Mouse (Mus musculus) adrenal gland, postnatal 25 days (tissue): ENCODE measurements around the gene Afmid. TPM values are rescaled to one million over a fixed set of nuclear protein-coding genes. Genes with fewer than 3 reads are reported as not detected.
"Not testable (repeated sequence)": the region's sequence is repeated elsewhere in the genome, so short reads cannot be mapped to it uniquely, and the experiment has no call there.

Experiments
- DNase-seq: peaks from one replicate; pipeline ENCODE4 v3.0.0; 2021; ENCODE audit warnings: mixed read lengths
- total RNA-seq: library from RNA; stranded (reverse); gene quantifications from 2 replicates; pipeline ENCODE4 v1.2.3, GENCODE M21; 2021

Afmid gene
- total RNA-seq, 1 experiment from 2014 or later = 10.1 TPM

DNA sequence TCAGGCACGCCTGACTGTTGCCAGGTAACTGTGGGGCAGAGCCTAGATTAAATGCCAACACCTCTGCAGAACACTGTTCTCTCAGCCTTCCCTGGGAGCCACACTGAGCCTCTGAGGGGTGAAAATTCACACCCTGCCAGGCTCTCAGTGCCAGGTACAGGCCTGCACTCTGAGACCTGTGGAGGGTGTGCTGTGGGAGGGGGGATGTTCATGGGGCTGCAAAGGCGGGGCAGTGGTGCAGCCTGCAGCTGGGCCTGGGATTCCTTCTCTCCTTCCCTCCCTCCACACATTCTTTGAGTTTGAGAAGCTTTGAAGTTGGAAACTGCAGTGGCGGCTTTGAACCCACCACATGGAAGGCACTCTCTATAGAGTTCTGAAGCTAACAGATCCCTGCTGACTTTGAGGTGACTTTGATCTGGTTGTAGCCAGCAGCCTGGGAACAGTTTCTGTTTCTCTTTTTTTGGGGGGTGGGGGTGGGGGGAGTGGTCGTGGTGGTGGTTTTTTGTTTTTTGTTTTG lies 31.6 kb upstream of the Afmid start:
- DNase-seq = no peak

DNA sequence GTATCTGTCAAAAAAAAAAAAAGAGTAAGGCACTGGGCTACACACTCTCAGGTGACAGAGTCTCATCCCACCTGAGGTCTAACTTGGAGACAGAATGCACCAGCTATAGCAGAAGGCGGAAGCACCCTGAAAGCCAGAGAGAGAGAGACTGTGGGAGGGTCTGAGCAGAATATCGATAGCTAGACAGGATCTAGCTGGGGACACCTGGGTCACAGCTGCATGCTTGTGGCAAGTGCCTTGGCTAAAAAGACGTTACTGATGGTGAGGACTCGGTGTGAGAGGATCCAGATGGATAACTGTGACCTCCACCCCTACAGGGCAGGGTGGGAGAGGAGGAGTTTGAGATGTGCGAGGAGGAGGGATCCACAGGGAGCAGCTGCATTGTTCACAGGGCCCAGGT lies 28.8 kb upstream of the Afmid start:
- no peak for DNase-seq

DNA sequence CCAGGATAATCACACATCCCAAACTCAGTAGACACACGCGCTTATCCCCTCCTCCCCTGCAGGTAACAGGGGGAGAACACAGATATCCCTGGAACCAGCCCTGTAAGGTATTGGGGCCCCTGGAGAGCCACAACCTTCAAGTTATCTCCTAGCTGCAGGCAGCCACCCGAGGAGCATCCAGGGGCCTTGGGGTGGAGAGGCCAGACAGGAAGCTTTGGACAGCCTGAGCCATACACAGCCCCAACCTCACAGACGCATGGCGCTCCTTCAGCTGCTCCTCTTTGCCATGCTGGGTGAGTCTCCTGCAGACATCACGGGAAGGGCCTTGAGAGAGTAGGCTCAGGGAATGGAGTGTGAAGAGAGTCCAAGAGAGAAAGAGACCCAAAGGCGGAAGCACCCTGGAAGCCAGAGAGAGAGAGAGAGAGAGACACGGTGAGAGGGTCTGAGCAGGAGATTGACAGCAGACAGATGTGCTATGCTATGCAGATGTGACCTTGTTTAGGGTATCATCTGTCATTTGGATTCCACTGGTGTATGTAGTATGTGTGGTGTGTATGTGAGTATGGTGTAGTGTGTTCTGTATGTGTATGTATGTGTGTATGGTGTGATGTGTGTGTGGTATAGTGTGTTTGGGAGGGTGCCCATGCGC lies 28.1 kb upstream of the Afmid start, which contains the start of gene 6030468B19Rik:
TSS of gene 6030468B19Rik (plus strand) at position 150 of the 649 bp plus-strand sequence.
- no peak for DNase-seq

DNA sequence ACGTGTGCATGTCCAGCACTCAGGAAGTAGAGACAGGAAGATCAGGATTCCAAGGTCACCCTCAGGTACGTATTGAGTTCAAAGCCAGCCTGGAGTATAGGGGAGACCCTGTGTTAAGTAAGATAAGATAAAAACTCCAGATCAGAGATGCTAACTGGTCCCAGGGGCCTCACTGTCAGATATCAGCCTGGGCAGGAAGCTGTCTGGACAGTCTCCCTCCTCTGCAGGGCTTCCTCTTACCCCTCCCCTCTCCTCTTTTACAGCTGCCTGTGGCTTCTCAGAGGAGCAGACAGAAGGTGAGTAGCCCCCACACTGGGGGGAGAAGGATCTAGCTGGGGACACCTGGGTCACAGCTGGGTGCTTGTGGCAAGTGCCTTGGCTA lies 27.6 kb upstream of the Afmid start:
- no peak for DNase-seq

DNA sequence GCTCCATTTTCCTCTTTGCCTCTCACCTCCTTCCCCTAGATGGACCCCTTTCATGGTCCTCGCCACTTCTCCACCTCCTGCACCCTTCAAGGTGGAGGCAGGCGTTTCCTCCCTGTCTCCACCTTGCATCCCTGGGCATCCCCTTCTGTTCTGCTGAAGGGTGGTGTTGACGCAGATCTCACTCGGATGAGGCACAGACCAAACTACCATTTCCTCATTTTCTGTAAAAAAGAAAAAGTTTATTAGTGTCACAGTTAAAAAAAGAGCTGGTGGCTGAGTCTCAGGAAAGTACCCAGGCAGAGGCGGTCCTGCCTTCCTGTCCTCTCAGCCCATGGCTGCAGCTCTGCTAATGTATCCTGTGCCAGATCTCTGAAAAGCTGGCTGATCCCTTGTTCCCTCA lies 26.6 kb upstream of the Afmid start:
- DNase-seq = no peak

DNA sequence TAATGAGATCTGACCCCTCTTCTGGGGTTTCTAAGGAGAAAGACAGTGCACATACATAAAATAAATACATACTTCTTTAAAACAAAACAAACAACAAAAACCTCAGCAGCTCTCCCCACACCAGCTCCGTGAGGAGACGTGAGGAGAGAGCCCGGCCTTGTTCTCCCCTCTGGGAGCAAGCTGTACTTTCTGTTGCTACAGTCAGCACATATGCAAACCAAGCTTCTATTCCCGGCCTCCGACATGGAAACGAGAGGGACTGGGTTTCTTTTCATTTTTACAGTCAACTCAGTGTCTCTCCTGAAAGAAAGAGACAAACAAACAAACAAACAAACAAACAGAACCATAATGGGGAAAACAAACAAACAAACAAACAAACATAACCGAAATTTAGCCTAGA lies 25.7 kb upstream of the Afmid start:
- DNase-seq = no peak

DNA sequence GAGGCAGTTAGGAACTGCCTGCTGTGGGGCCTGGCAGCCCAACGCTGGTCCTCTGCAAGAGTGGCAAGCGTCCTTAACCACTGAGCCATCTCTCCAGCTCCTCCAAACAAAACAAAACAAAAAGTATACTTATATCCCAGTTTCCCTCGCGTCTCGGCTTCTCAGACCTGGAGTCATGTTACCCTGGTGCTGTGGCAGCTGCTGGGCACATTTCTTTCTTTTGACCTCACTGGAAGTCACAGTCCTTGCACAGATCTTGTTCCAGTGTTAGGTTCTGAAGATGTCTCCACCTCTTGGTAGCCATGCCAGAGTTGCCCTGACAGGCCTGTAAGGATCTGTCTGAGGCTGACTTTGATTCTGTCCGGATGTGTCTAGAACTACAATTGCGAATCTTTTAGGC lies 24.1 kb upstream of the Afmid start:
- no peak for DNase-seq

DNA sequence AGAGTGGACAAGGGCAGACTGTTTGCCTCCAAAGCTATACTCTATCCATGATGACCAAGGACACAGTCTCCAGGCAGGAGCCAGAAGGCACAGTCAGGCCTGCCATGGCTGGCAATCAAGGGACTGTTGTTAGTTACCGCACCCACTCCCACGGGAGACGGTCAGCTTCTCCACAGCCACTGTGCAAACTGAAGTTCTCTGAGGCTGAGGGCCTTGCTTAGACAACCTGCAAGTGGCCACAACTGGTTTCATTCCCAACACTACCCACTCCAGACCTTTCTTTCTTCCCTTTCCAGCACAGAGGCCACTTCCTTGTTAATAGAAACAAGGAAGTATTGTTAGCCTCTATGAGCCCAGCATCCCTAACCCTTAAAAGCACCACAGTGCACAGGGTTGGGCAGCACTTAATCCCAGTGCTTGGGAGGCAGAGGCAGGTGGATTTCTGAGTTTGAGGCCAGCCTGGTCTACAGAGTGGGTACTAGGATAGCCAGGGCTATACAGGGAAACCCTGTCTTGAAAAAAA lies 22.5 kb upstream of the Afmid start:
- no peak for DNase-seq

DNA sequence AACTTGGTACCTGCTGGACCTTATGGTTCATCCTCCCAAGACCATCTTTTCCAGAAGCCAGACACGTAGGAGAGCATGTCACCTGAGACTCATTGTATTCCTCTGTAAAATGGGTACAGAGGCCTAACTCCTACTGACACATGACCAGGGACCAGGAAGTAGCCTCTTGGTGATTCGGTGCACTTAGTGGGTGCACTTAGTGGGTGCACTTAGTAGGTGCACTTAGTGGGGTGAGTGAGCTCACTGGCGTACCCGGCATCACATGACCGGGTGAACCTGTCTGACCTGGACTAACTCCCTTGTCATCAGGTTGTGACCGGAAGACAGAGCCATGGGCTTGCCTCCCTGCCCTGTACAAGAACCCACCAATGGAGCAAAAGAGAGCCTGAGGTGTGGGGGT lies 18.9 kb upstream of the Afmid start:
- DNase-seq = no peak

DNA sequence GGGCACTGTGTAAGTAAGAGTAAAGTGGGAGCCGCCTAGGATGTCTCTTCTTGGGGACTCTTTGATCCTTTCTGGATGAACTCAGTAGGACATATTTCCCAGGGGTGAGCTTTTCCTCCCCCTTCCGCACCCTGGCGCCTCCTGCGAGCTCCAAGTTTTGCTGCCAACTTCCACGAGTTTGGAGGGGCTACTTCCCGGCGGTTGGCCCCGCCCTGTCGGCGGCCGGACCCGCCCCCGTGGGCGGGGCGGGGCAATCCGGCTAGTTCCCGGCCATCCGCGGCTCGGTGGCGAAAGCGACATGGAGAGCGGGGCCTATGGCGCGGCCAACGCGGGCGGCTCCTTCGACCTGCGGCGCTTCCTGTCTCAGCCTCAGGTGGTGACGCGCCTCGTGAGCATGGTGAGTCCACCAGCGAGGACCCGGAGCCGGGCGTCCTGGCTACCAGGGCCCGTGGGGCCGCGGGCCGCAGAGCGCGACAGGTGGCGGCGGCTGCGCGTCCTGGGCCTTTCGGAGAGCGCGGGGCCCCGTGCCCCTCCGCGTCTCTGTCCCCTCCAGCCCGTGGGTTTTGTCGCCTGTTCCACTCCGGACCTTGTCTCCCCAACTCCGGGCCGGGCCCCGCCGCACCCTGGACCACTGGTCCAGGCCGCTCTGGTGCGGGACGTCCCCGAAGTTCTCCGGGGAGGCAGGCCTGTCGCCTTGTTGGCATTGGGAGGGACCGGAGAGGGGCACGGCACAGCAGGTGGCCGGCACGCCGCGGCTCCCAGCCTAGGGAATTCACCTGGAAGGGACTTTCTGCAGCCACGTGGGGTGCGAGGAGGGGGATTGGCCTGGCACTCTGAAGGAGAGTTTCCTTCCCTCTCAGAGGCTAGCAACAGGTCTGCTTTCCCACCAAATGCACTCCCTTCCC lies 16.1 kb upstream of the Afmid start, which contains the start of the genes Gm20708 and Syngr2:
TSS of gene Gm20708 (plus strand) at position 262 of the 905 bp plus-strand sequence.
TSS of gene Syngr2 (plus strand) at position 262 of the 905 bp plus-strand sequence.
- DNase-seq = peak; percentile 79

DNA sequence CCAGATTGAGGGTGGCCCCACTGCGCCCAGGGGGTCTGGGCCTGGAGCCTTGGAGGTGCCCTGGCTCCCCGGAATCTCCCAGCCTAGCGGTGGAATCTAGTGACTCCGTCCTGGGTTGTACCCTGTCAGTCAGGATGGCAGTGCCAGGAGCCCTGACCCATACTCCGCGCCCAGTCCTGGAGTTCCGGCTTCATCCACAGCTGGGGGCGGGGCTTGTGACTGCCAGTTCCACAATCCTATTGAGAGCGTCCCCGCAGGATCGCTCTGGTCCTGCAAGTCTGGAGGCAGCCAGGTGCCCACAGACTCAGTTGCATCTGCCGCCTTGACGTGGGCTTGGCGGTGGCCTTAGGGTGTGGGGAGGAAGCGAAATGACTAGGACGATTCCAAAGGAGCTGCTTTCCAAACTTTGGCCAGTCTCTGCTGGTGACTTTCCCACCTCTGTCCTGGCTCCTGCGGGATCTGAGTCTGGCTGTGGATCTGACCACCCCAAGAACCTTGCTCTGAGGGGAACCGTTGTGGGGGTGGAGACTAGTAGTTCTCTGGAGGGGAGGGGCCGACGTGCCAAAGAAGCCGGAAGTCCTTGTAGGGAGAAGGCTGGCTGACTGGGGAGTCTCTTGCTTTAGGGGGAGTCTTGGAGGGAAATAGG lies 15.2 kb upstream of the Afmid start:
- peak; percentile 93 for DNase-seq

DNA sequence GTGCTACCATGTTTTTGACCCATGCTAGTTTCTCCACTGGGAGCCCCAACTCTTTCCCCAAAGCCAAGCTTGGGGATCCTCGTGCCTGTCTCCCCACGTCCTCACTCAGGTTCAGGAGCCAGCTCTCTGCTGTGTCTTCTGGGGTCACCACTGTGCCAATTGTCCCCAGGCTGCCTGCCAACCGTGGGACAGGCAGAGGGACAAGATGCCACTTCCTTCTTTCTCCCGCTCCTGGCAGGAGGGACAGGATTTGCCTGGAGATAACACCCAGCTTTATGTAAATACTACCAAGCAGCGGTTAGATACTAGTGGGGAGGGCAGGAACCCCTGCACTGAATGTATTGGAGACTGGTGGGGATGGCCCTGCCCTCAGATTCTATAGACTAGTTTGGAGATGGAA lies 11.9 kb upstream of the Afmid start:
- no peak for DNase-seq

DNA sequence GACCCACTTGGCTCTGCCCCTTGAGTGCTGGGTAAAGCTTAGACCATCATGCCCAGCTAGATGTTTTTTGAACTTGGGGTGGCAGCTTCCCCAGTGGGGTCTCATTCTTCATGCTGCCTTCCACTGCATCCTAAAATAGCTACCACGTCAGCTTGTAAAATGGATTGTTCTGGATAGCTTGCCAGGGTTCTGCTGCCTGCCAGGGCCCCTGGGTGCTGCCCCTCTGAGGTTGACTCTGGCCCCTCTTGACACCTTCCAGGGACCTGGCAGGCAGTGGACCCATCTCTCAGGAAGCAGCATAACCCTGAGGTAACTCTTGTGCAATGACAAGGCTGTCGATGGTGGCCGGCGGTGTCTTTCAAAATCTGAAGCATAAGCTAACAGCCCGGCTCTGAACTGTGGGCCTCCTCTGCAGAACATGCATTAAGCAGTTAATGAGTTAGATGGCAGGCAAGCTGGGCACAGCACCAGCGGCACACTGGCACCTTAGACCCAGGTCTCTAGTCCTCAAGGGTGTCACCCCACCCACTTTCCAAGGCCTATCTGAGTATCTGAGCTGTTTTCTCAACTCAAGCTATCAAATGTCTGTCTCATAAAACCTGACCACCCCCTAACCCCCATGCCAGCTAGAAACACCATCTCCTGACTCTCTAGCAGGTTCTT lies 10.9 kb upstream of the Afmid start:
- no peak for DNase-seq

DNA sequence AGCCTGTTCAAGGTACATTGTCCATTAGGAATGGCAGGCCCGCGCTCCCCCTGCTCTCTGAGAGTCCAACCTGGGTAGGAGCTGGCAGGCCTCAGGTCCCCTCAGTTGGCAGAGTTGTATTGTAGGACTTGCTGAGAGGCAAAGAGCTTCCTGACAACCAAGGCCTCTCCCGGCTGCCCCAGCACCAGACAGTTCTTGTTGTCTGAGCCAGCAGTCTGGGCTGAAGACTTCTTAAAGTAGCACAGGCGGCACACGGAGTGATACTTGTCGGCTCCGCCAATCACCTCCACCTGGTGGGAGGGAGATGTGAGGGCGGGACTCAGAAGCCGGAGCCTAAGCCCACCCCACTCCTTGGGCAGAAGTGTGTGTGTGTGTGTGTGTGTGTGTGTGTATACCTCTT lies 9.9 kb upstream of the Afmid start:
- not testable (repeated sequence) for DNase-seq

DNA sequence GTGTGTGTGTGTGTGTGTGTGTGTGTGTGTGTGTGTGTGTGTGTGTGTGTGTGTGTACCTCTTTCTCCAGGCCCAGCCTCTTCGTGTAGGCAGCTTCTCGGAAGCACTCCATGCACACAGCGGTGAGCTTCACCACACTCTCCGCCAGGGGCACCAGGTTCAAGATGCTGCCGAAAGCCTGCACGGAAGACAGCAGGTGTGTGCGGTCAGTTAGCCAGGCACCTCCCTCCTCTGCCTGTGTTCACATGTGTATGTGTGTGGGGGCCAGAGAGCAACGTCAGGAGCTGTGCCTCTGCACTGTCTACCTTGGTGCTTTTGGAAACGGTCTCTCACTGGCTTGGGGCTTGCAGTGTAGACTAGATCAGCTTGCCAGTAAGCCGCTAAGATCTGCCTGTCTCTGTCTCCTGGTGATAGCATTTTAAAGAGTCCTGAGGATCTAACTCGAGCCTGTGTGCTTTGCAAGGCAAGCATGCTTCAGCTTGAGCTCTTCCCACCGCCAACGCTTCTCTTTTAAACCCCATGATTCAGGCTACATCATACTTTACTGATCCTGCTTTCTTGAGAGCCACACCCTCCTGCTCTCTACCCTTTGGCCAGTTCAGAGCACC lies 9.2 kb upstream of the Afmid start:
- DNase-seq = no peak

DNA sequence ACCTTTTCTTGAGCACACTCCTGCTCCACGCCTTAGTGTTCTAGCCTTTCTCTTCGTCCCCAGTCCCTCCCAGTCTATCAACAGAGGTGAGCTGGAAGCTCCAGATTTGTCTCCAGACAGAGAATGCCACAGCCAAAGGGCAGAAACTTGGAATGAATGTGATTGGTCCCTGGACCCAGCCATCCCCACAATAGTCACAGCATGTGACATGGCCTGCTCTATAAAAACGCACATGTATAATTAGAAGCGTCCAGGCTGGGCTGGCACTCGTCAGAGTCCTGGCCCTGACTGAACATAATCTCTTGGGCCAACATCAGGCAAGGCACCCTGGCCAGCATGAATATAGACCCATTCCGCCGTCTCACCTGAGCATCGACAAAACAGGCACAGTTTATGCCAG lies 6.6 kb upstream of the Afmid start:
- no peak for DNase-seq

DNA sequence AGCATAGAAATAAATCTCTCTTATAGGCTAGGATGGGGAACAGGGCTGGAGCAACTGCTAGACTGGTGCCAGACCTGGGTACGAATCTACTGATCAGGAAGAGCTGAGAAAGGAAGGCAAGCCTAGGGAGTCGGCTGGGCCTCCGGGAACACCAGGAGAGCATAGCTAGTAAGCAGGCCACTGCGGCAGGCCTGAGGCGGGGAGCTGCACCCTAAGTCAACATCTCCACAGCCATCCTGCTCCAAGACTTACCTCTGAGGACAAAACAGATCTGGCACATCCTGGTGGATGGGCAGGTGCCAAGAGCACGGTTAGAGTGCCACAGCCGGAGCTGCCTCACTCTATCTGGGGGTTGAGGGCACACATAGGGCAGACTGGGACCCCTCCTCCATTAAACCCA lies 5.6 kb upstream of the Afmid start:
- DNase-seq = no peak

DNA sequence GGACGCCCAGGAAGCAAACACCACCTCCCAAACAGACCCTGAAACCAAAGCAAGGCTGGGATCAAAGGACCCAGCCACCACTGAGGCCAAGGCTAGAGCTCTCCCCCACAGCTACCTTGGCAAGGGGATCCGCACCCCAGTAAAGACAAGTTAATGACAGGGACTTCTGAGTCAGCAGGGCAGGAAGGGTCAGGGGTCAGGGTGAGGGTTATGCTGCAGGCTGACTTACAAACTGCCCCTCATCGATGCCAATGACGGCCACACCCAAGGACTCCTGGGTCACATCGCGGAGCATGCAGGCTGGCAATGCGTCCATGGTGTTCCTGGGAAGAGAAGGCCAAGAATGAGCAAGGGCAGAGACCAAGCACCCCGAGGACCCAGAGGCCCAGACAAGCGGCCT lies 3.9 kb upstream of the Afmid start:
- peak; percentile 22 for DNase-seq

DNA sequence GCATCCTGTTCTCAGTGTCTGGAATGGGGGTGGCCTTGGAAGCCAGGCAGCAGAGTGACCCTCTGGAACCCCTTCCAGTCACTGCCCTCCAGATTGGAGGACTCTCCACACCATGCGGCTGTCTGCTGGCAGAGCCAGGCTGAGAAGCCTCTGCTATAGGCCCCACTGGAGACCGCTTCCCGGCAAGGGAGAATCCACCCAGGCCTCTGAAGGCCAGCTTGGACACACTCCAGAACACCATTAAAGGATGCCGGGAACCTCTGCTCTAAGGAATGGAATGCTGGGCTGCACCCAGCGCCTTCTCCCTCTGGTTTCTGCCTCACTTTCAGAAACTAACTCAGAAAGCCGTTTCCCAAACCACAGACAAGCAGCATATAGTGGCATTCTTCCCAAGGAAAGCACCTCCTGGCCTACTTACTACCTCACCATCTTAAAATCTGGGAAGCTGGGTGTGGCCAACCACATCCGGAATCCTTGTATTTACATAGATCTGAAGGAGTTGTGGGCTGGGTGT lies 2.9 kb upstream of the Afmid start:
- peak; percentile 18 for DNase-seq

DNA sequence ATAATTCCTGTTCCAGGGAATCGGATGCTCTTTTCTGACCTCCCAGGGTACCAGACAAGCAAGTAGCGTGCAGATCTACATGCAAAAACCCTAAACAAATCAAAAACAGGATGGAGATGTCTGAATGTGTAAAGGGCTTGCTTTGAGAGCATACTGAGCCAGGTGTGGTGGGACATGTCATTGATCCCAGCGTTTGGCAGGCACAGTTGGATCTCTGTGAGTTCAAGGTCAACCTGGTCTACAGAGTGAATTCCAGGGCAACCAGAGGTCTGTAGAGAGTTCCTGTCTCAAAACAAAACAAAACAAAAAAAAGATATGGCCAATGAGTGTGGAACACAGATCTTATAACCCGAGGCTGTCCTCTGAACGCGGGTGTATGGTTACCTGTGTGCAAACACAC lies 2.3 kb upstream of the Afmid start:
- no peak for DNase-seq
